Mouse (Mus musculus) liver, embryonic 15.5 days (tissue): Measurements from ENCODE around the gene Bcl2. TPM values are rescaled to one million over a fixed set of nuclear protein-coding genes. Genes with fewer than 3 reads are reported as not detected.

Experiments
- ATAC-seq: fragments of 200-750 bp; cut with Nextera tagmentation; 2 replicates; pipeline ENCODE4 v1.8.0; 2017; ENCODE audit warnings: moderate number of reproducible peaks, mild to moderate bottlenecking, moderate library complexity; ENCODE audit not compliant: insufficient read depth
- H3K27ac ChIP-seq: fragments of 300-500 bp; sonication (generic); replicated peaks from 2 replicates; pipeline ENCODE4 v1.5.1; 2015; ENCODE audit warnings: mild to moderate bottlenecking, inconsistent platforms
- H3K27me3 ChIP-seq: fragments of 300-500 bp; sonication (generic); 2 replicates; pipeline ENCODE4 v1.6.1; 2015; ENCODE audit warnings: mild to moderate bottlenecking, inconsistent platforms
- H3K36me3 ChIP-seq: fragments of 300-500 bp; sonication (generic); replicated peaks from 2 replicates; pipeline ENCODE4 v1.6.1; 2015; ENCODE audit warnings: moderate library complexity, mild to moderate bottlenecking, inconsistent platforms
- H3K4me1 ChIP-seq: fragments of 300-500 bp; sonication (generic); replicated peaks from 2 replicates; pipeline ENCODE4 v1.6.1; 2015; ENCODE audit warnings: inconsistent platforms
- H3K4me2 ChIP-seq: fragments of 300-500 bp; sonication (generic); 2 replicates; pipeline ENCODE4 v1.6.1; 2015; ENCODE audit warnings: moderate library complexity, mild to moderate bottlenecking, inconsistent platforms
- H3K4me3 ChIP-seq: fragments of 300-500 bp; sonication (generic); replicated peaks from 2 replicates; pipeline ENCODE4 v1.5.1; 2015; ENCODE audit warnings: mild to moderate bottlenecking, inconsistent platforms
- H3K9ac ChIP-seq: fragments of 300-500 bp; sonication (generic); 2 replicates; pipeline ENCODE4 v1.6.1; 2015; ENCODE audit warnings: moderate library complexity, mild to moderate bottlenecking, inconsistent platforms
- H3K9me3 ChIP-seq: fragments of 300-500 bp; sonication (generic); replicated peaks from 2 replicates; pipeline ENCODE4 v1.6.1; 2016; ENCODE audit warnings: inconsistent platforms
- WGBS: fragments of 180-500 bp; shearing (Covaris S2); methylation state at CpG from one replicate; pipeline ENCODE4 v1.1.7; 2015; ENCODE audit warnings: mixed read lengths; ENCODE audit not compliant: insufficient replicate concordance; 5-methylcytosine and 5-hydroxymethylcytosine counted together
- polyA plus RNA-seq: library from polyadenylated mRNA; unstranded; fragments of >200 nt; fragmentation: Nextera tagmentation; extraction: Ambion mirVana; gene quantifications from 2 replicates; pipeline ENCODE4 v1.2.1, GENCODE M21; 2015

The Bcl2 gene
- polyA plus RNA-seq, 1 experiment from 2014 or later = 0.84 TPM

DNA sequence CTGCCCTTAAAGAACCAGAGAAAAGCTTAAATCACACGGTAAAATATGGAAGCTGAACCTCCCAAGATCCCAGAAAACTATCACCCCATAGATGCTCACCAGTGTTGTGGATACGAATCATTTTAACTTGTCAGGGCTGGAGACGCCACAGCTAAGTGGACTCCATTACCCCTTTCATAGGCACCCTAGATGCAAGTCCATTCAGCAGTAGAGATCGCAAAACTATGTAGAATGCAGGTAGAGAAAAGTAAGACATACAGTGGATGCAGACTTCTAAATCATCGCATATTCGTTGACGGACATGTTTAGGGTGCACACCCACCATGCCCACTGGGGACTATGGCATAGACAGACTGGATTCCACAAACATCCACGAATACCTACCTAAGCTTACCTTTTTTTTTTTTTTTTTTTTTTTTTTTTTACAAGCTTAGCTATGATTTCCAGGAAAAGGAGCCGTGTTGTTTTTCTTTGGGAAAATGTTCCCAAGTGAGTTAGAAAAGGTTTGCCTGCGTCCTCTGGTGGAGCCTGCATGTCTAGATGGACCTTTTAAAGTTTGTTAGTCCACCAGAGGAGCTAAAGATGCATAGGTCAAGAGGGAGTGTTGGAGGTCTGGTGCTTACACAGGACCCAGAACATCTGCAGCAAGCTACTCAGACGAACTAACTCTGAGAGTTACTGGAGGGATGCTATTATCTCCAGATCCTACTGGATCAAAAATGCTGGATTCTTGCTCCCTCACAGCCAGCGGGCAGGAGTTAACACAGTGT, 2.5 kb downstream of the Bcl2 start:
- ATAC-seq = no peak
- H3K4me3 ChIP-seq = no peak overlapping the region
- peaks cover 19% of the 10 kb centered on the region for H3K4me1 ChIP-seq
- H3K27me3 ChIP-seq = peaks cover 47% of the 10 kb centered on the region
- peak overlapping the region; percentile 78; the same call in 1 of the 2 replicates for H3K4me2 ChIP-seq
- H3K27ac ChIP-seq = no peak overlapping the region
- WGBS = 63% methylated on average over 12 of the region's 12 CpGs
- no peak overlapping the region for H3K9ac ChIP-seq
- H3K36me3 ChIP-seq = no peaks in the 10 kb centered on the region
- H3K9me3 ChIP-seq = no peaks in the 10 kb centered on the region

- no peak overlapping the region for H3K9ac ChIP-seq
Measured at GRCm38 (mm10) chr1:106710202-106710601, 3.9 kb downstream of the Bcl2 start.

GRCm38 (mm10) chr1:106707036-106707880, 6.8 kb downstream of the Bcl2 start:
- Histone ChIP-seq H3K9ac (no peak overlapping the region), H3K27me3 (peaks cover 11% of the 10 kb centered on the region), H3K36me3 (no peaks in the 10 kb centered on the region), H3K27ac (no peak overlapping the region), H3K4me2 (no peak overlapping the region), H3K4me3 (no peak overlapping the region), H3K4me1 (no peaks in the 10 kb centered on the region), H3K9me3 (no peaks in the 10 kb centered on the region)
- ATAC-seq = no peak
- WGBS = 52% methylated on average over 6 of the region's 6 CpGs

More at GRCm38 (mm10) chr1:106710202-106710601, 3.9 kb downstream of the Bcl2 start:
- Histone ChIP-seq H3K9me3 (no peaks in the 10 kb centered on the region), H3K27ac (no peak overlapping the region), H3K4me1 (peaks cover 14% of the 10 kb centered on the region), H3K27me3 (peaks cover 41% of the 10 kb centered on the region), H3K36me3 (no peaks in the 10 kb centered on the region), H3K4me3 (no peak overlapping the region), H3K4me2 (no peak overlapping the region)
- WGBS = 22% methylated on average over 7 of the region's 7 CpGs
- ATAC-seq = no peak

DNA sequence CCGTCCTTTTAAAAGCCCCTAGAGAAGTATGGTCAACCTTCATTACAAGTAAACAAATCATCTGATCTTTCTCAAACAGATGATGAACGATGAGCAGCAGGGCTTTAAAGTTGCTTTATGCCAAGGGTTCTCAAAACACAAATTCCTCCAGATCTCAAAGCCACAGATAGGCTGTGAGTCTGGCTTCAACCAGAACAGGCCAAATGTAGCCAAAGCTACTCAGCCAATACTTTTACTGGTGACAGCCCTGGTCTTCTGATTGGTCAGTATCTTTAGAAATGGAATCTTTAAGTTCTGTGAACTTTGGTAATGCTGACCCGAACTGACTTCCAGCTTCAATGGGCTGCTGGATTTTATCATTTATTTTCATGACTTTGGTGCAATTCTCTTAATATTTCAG, 10.9 kb downstream of the Bcl2 start:
- Histone ChIP-seq H3K27me3 (no peaks in the 10 kb centered on the region), H3K36me3 (no peaks in the 10 kb centered on the region), H3K9me3 (no peaks in the 10 kb centered on the region), H3K4me2 (no peak overlapping the region), H3K9ac (no peak overlapping the region), H3K4me3 (no peak overlapping the region), H3K4me1 (no peaks in the 10 kb centered on the region), H3K27ac (no peak overlapping the region)
- WGBS = 36% methylated on average over 3 of the region's 3 CpGs
- no peak for ATAC-seq

GRCm38 (mm10) chr1:106702471-106703175, 11.5 kb downstream of the Bcl2 start:
- WGBS = 47% methylated on average over 4 of the region's 4 CpGs
- ATAC-seq = no peak

GRCm38 (mm10) chr1:106700520-106701114, 13.5 kb downstream of the Bcl2 start:
- H3K36me3 ChIP-seq = no peaks in the 10 kb centered on the region
- H3K27ac ChIP-seq = no peak overlapping the region
- H3K9me3 ChIP-seq = no peaks in the 10 kb centered on the region
- H3K4me2 ChIP-seq = no peak overlapping the region
- 70% methylated on average over 9 of the region's 9 CpGs for WGBS
- no peaks in the 10 kb centered on the region for H3K27me3 ChIP-seq
- no peaks in the 10 kb centered on the region for H3K4me1 ChIP-seq
- no peak for ATAC-seq
- no peak overlapping the region for H3K4me3 ChIP-seq
- H3K9ac ChIP-seq = no peak overlapping the region

More at GRCm38 (mm10) chr1:106702471-106703175, 11.5 kb downstream of the Bcl2 start:
- H3K4me2 ChIP-seq = no peak overlapping the region
- H3K9me3 ChIP-seq = no peaks in the 10 kb centered on the region
- H3K36me3 ChIP-seq = no peaks in the 10 kb centered on the region
- no peaks in the 10 kb centered on the region for H3K27me3 ChIP-seq
- H3K9ac ChIP-seq = no peak overlapping the region
- no peak overlapping the region for H3K4me3 ChIP-seq
- no peak overlapping the region for H3K27ac ChIP-seq
- H3K4me1 ChIP-seq = no peaks in the 10 kb centered on the region

- ATAC-seq = no peak
- H3K4me2 ChIP-seq = no peak overlapping the region
- no peak overlapping the region for H3K4me3 ChIP-seq
- 69% methylated on average over 5 of the region's 5 CpGs for WGBS
- no peak overlapping the region for H3K9ac ChIP-seq
- no peak overlapping the region for H3K27ac ChIP-seq
- H3K4me1 ChIP-seq = no peaks in the 10 kb centered on the region
- H3K36me3 ChIP-seq = no peaks in the 10 kb centered on the region
- no peaks in the 10 kb centered on the region for H3K9me3 ChIP-seq
- H3K27me3 ChIP-seq = no peaks in the 10 kb centered on the region
Measured at GRCm38 (mm10) chr1:106696472-106696871, 17.6 kb downstream of the Bcl2 start.

- H3K27ac ChIP-seq = no peak overlapping the region
- WGBS = 46% methylated on average over 4 of the region's 4 CpGs
- H3K27me3 ChIP-seq = no peaks in the 10 kb centered on the region
- ATAC-seq = no peak
- H3K36me3 ChIP-seq = no peaks in the 10 kb centered on the region
- H3K4me1 ChIP-seq = no peaks in the 10 kb centered on the region
- H3K9ac ChIP-seq = no peak overlapping the region
- H3K9me3 ChIP-seq = no peaks in the 10 kb centered on the region
- no peak overlapping the region for H3K4me2 ChIP-seq
- no peak overlapping the region for H3K4me3 ChIP-seq
Measured at GRCm38 (mm10) chr1:106695649-106696048, 18.4 kb downstream of the Bcl2 start.

DNA sequence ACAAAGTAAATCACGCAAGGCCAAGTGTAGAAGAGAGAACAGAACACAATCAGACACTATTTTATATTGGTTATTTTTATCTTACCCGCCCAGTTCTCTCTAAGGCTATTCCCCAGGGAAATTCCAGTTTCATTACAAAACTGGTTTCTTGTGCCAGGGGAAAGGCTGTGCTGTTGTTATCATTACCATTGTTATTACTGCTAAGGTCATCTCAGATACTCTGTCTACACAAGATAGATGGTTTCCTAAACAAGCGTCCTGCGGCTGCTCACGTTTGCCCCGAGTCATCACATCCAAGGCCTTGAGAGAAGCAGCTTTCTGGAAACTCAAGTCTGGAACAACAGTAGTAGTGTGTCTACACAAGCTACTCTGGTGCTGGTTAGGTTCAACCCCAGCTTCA, 19.8 kb downstream of the Bcl2 start:
- Histone ChIP-seq H3K36me3 (no peaks in the 10 kb centered on the region), H3K9ac (no peak overlapping the region), H3K4me3 (no peak overlapping the region), H3K4me1 (no peaks in the 10 kb centered on the region), H3K9me3 (no peaks in the 10 kb centered on the region), H3K27ac (no peak overlapping the region), H3K4me2 (no peak overlapping the region), H3K27me3 (no peaks in the 10 kb centered on the region)
- 74% methylated on average over 6 of the region's 6 CpGs for WGBS
- ATAC-seq = no peak

GRCm38 (mm10) chr1:106692599-106692998, 21.5 kb downstream of the Bcl2 start:
- Histone ChIP-seq H3K4me2 (no peak overlapping the region), H3K27me3 (no peaks in the 10 kb centered on the region), H3K4me3 (no peak overlapping the region), H3K9me3 (no peaks in the 10 kb centered on the region), H3K4me1 (no peaks in the 10 kb centered on the region), H3K36me3 (no peaks in the 10 kb centered on the region), H3K9ac (no peak overlapping the region), H3K27ac (no peak overlapping the region)
- no peak for ATAC-seq

- no peak overlapping the region for H3K4me3 ChIP-seq
- H3K4me1 ChIP-seq = no peaks in the 10 kb centered on the region; the same call in 1 of the 2 replicates
- no peak overlapping the region for H3K27ac ChIP-seq
- H3K9ac ChIP-seq = no peak overlapping the region
- WGBS = 63% methylated on average over 6 of the region's 6 CpGs
- no peaks in the 10 kb centered on the region for H3K9me3 ChIP-seq
- H3K4me2 ChIP-seq = no peak overlapping the region
- no peak for ATAC-seq
- H3K27me3 ChIP-seq = no peaks in the 10 kb centered on the region
- no peaks in the 10 kb centered on the region for H3K36me3 ChIP-seq
Measured at GRCm38 (mm10) chr1:106690887-106691286, 23.2 kb downstream of the Bcl2 start.
